Mouse (Mus musculus): ENCODE measurements around the gene Tmem38a.

Tmem38a gene

GRCm38 (mm10) chr8:72587806-72588205 lies 16.0 kb downstream of the Tmem38a start:
- DNase-seq = peak; percentile 42

- DNase-seq = no peak
Observed at GRCm38 (mm10) chr8:72588865-72589264, 17.0 kb downstream of the Tmem38a start.

- DNase-seq = no peak
Observed at GRCm38 (mm10) chr8:72589286-72589685, 17.4 kb downstream of the Tmem38a start.

- no peak for DNase-seq
Observed at GRCm38 (mm10) chr8:72590198-72590597, 18.3 kb downstream of the Tmem38a start.
